Mouse (Mus musculus) heart, adult 9 months (tissue): ENCODE data around the gene Trmt10b.

Source experiments
- DNase-seq, 2 experiments: peaks; one replicate each; pipeline ENCODE4 v3.0.0; 2022; ENCODE audit warnings: low spot score in 2 of 2

Trmt10b gene

DNA sequence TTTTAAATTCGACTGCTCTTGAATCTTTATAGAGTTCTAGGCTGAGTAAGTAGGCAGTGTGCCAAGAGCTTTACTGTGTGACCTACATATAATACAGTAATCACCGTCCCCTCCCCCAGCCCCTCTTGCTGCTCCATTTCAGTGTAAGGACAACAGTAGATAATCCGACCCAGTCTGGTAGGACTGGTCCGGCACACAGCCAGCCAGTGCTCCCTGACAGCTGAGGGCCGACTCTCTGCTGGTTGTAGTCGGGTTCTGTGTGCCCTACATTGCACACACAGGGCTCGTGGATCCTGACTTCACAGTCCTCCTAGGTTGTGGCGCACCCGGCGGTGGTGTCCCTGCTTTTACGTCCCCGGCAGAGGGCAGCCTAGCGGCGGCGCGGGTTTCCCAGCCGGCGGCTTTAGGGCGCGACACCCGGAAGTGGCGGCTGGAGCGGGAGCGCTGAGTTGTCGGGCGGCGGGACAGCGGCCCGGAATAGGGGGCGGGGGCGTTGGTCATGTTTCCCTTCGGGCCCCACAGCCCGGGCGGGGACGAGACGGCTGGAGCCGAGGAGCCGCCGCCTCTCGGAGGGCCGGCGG is 44.8 kb downstream of the Trmt10b start, which contains the start of gene Dcaf10:
Gene Dcaf10 (plus strand): TSS at position 433 of the 581 bp plus-strand sequence.
- DNase-seq, result peak; percentile 88 to 91

- DNase-seq, result peak in 1 of 2 experiments; percentile 29
Observed at GRCm38 (mm10) chr4:45342286-45343155, 45.6 kb downstream of the Trmt10b start, which contains the start of gene Exosc3. Gene Exosc3, minus strand, starts transcription at chr4:45342732.

DNA sequence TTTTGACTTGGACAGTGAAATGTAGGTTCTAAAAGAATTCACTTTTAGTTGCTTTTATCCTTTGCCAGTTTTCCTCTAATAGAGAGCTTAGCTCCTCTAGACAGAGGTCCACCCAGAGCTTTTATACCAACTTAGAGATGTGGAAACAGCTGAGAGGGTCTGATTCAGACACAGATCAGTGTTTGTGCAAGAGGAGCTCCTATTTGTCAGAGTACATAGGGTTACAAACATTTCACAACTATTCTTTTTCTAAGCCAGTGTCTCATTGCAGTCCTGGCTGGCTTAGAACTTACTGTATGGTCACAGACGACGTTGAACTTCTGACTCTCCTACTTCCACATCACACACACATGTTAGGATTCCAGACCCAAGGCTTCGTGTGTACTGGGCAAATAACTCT is 59.7 kb downstream of the Trmt10b start:
- DNase-seq, result no peak
